Mouse (Mus musculus): ENCODE results near the gene Ubac2.

- TF ChIP-seq POLR2A (IDR thresholded peaks at IDR 0.05; ENCODE audit: control insufficient read depth, extremely low read depth, insufficient read depth, low read length, poor library complexity) = no peak
- no peak for TF ChIP-seq CTCF (IDR thresholded peaks at IDR 0.05; ENCODE audit: borderline replicate concordance, control insufficient read depth, extremely low read depth, insufficient read depth, low read length, poor library complexity)
Measured at GRCm38 (mm10) chr14:121924876-121925275, 46.5 kb downstream of the Ubac2 start.

All from thymus, adult 2 months (tissue).